In genomic region chr14:79482747-79483355, GRCm38 (mm10) we compare ENCODE assay signal across 8 mouse cellular contexts. TPM values are rescaled to one million over a fixed set of nuclear protein-coding genes. Genes with fewer than 3 reads are reported as not detected.
DNase-seq lines count a peak whose midpoint lies in the region; ATAC-seq and TF ChIP-seq lines count a peak whose summit lies in the region.

No protein-coding gene starts in this region.

- H3K4me2 ChIP-seq in forebrain, embryonic 15.5 days (replicated peaks) = peak overlapping the region; percentile 60

- no peak for ATAC-seq in CD4-positive, CD25-positive, alpha-beta regulatory T cell, adult 4 months
- no peak for ATAC-seq in forebrain, embryonic 15.5 days (replicated peaks)
- ATAC-seq in granulocyte monocyte progenitor cell, adult 5-6 weeks (replicated peaks; ENCODE audit: poor library complexity, severe bottlenecking) = no peak

- WGBS in forebrain, embryonic 15.5 days = 25% methylated on average over 15 of the region's 15 CpGs

- TF ChIP-seq RAD21 in MEL (IDR thresholded peaks at IDR 0.05; ENCODE audit: low read depth, low read length) = no peak

- peaks cover 0 to 10% of the 10 kb centered on the region in 2 experiments; a peak in 3 of 4 replicates for H3K4me1 ChIP-seq in MEL (ENCODE audit: control insufficient read depth in 1 of 2, insufficient read depth in 2 of 2, low read length in 2 of 2)
- H3K4me1 ChIP-seq in forebrain, embryonic 15.5 days = peaks cover 52% of the 10 kb centered on the region

- H3K27ac ChIP-seq in MEL (ENCODE audit: control insufficient read depth, low read depth, low read length) = peak overlapping the region; percentile 86
- peak overlapping the region; percentile 100 for H3K27ac ChIP-seq in forebrain, embryonic 15.5 days (replicated peaks)

- H3K9me3 ChIP-seq in MEL (replicated peaks; ENCODE audit: insufficient read depth, low read length) = no peaks in the 10 kb centered on the region
- no peaks in the 10 kb centered on the region for H3K9me3 ChIP-seq in forebrain, embryonic 15.5 days

- peak overlapping the region; percentile 46 to 96 for H3K4me3 ChIP-seq in MEL (ENCODE audit: control insufficient read depth in 1 of 2, insufficient read depth in 1 of 2, low read depth in 2 of 2, low read length in 2 of 2)
- peak overlapping the region; percentile 82 for H3K4me3 ChIP-seq in forebrain, embryonic 15.5 days

- TF ChIP-seq POLR2A in MEL (IDR thresholded peaks at IDR 0.05; ENCODE audit: control insufficient read depth in 1 of 2, insufficient read depth in 1 of 2, low read depth in 1 of 2, low read length in 2 of 2, poor library complexity in 1 of 2) = no peak

- TF ChIP-seq CTCF in MEL (IDR thresholded peaks at IDR 0.05 in 2 of 3, conservative IDR thresholded peaks at IDR 0.05 in 1 of 3; ENCODE audit: control insufficient read depth in 1 of 3, insufficient read depth in 1 of 3, low read depth in 2 of 3, low read length in 3 of 3, poor library complexity in 1 of 3, severe bottlenecking in 1 of 3) = no peak

- H3K27me3 ChIP-seq in MEL (ENCODE audit: control insufficient read depth in 1 of 2, insufficient read depth in 2 of 2, low read length in 2 of 2) = no peaks in the 10 kb centered on the region
- H3K27me3 ChIP-seq in forebrain, embryonic 15.5 days = no peaks in the 10 kb centered on the region

- peak overlapping the region; percentile 99 for H3K9ac ChIP-seq in MEL (ENCODE audit: control insufficient read depth, low read depth, low read length, poor library complexity, severe bottlenecking)
- H3K9ac ChIP-seq in forebrain, embryonic 15.5 days (replicated peaks) = peak overlapping the region; percentile 95

- H3K36me3 ChIP-seq in MEL (ENCODE audit: control insufficient read depth in 1 of 2, insufficient read depth in 2 of 2, low read length in 2 of 2) = peaks cover 0 to 10% of the 10 kb centered on the region in 2 experiments; a peak in 2 of 4 replicates
- H3K36me3 ChIP-seq in forebrain, embryonic 15.5 days = no peaks in the 10 kb centered on the region; the same call in 1 of the 2 replicates

- no peak for TF ChIP-seq EP300 in MEL (IDR thresholded peaks at IDR 0.05; ENCODE audit: low read depth in 1 of 2, low read length in 2 of 2)

- DNase-seq in CD4-positive, CD25-positive, alpha-beta regulatory T cell, adult 2 months (ENCODE audit: low read depth, low spot score) = peak; percentile 41
- peak; percentile 51 for DNase-seq in MEL (ENCODE audit: low read depth, low spot score)
- DNase-seq in kidney, postnatal 10 days = peak; percentile 22
- peak; percentile 20 for DNase-seq in neural tube, embryonic 10.5 days (ENCODE audit: extremely low spot score, low spot score)
- DNase-seq in adrenal gland, postnatal 14 days = no peak

- peaks cover 13% of the 10 kb centered on the region for H3K79me2 ChIP-seq in MEL (ENCODE audit: control insufficient read depth, insufficient read depth, low read length, poor library complexity)

TF ChIP-seq in MEL, 35 proteins besides CTCF, POLR2A, EP300 and RAD21:
- TF ChIP-seq TAL1 (IDR thresholded peaks at IDR 0.05; ENCODE audit: low read length) = no peak
- TF ChIP-seq CHD2 (IDR thresholded peaks at IDR 0.05; ENCODE audit: low read length) = no peak
- TF ChIP-seq GATA1 (IDR thresholded peaks at IDR 0.05; ENCODE audit: low read depth, low read length) = no peak
- TF ChIP-seq SIN3A (IDR thresholded peaks at IDR 0.05; ENCODE audit: low read length) = no peak

RNA-seq across cellular contexts. Expression of gene Wbp4, which starts 1.5 kb away (rescaled TPM):
- polyA plus RNA-seq in CD4-positive, CD25-positive, alpha-beta regulatory T cell, adult 4 months (2017; shearing (Covaris generic)) = 10 to 100 TPM; 25.3 to 27.1 TPM
- total RNA-seq in MEL (2012; rRNA removed) = 14.5 and 15.9 TPM in 2 replicates
- 10 to 100 TPM; 22.1 to 87.6 TPM for polyA plus RNA-seq in MEL (2012; ENCODE audit: insufficient read depth in 1 of 2, insufficient read length in 2 of 2, low read depth in 1 of 2, low replicate concordance in 2 of 2, missing spikeins in 1 of 2)
- polyA plus RNA-seq in forebrain, embryonic 15.5 days (2015; fragmentation: Nextera tagmentation; extraction: Ambion mirVana) = 43.4 and 46.8 TPM in 2 replicates
- total RNA-seq in adrenal gland, postnatal 14 days (2021) = 34.3 and 38.9 TPM in 2 replicates
- 15.3 and 28.1 TPM in 2 replicates for total RNA-seq in granulocyte monocyte progenitor cell, adult 5-6 weeks (2014; fragmentation: Nextera tagmentation)
- 70.8 and 75.0 TPM in 2 replicates for total RNA-seq in granulocyte monocyte progenitor cell, adult 5-6 weeks (2017)

RNA-seq across cellular contexts. Expression of gene Elf1, which starts 1.9 kb away (rescaled TPM):
- 100 to 1,000 TPM; 149 to 199 TPM for polyA plus RNA-seq in CD4-positive, CD25-positive, alpha-beta regulatory T cell, adult 4 months (2017; shearing (Covaris generic))
- total RNA-seq in MEL (2012; rRNA removed) = 21.5 and 27.3 TPM in 2 replicates
- 10 to 100 TPM; 24.2 to 43.1 TPM for polyA plus RNA-seq in MEL (2012; ENCODE audit: insufficient read depth in 1 of 2, insufficient read length in 2 of 2, low read depth in 1 of 2, low replicate concordance in 2 of 2, missing spikeins in 1 of 2)
- 3.3 and 3.7 TPM in 2 replicates for polyA plus RNA-seq in forebrain, embryonic 15.5 days (2015; fragmentation: Nextera tagmentation; extraction: Ambion mirVana)
- total RNA-seq in adrenal gland, postnatal 14 days (2021) = 23.6 and 33.8 TPM in 2 replicates
- 92.6 and 98.6 TPM in 2 replicates for total RNA-seq in granulocyte monocyte progenitor cell, adult 5-6 weeks (2014; fragmentation: Nextera tagmentation)
- total RNA-seq in granulocyte monocyte progenitor cell, adult 5-6 weeks (2017) = 178 and 188 TPM in 2 replicates

RNA-seq across cellular contexts. Expression of gene Kbtbd6, which starts 31.2 kb away (rescaled TPM):
- not detected for polyA plus RNA-seq in CD4-positive, CD25-positive, alpha-beta regulatory T cell, adult 4 months (2017; shearing (Covaris generic))
- total RNA-seq in MEL (2012; rRNA removed) = 0.07 and 0.12 TPM in 2 replicates
- polyA plus RNA-seq in MEL (2012; ENCODE audit: insufficient read depth in 1 of 2, insufficient read length in 2 of 2, low read depth in 1 of 2, low replicate concordance in 2 of 2, missing spikeins in 1 of 2) = not detected
- 3.0 and 4.0 TPM in 2 replicates for polyA plus RNA-seq in forebrain, embryonic 15.5 days (2015; fragmentation: Nextera tagmentation; extraction: Ambion mirVana)
- 0.70 and 0.75 TPM in 2 replicates for total RNA-seq in adrenal gland, postnatal 14 days (2021)
- 0.77 and 1.3 TPM in 2 replicates for total RNA-seq in granulocyte monocyte progenitor cell, adult 5-6 weeks (2014; fragmentation: Nextera tagmentation)
- total RNA-seq in granulocyte monocyte progenitor cell, adult 5-6 weeks (2017) = 6.2 and 7.2 TPM in 2 replicates

RNA-seq across cellular contexts. Expression of gene Kbtbd7, which starts 56.5 kb away (rescaled TPM):
- 1 to 10 TPM in 1 of 2 experiments, under 1 TPM in 1; 0.89 to 1.2 TPM for polyA plus RNA-seq in CD4-positive, CD25-positive, alpha-beta regulatory T cell, adult 4 months (2017; shearing (Covaris generic))
- total RNA-seq in MEL (2012; rRNA removed) = 2.6 and 3.8 TPM in 2 replicates
- polyA plus RNA-seq in MEL (2012; ENCODE audit: insufficient read depth in 1 of 2, insufficient read length in 2 of 2, low read depth in 1 of 2, low replicate concordance in 2 of 2, missing spikeins in 1 of 2) = 1 to 10 TPM in 1 of 2 experiments, not detected in 1; 2.7 TPM
- polyA plus RNA-seq in forebrain, embryonic 15.5 days (2015; fragmentation: Nextera tagmentation; extraction: Ambion mirVana) = 23.6 and 23.7 TPM in 2 replicates
- 8.7 and 10.0 TPM in 2 replicates for total RNA-seq in adrenal gland, postnatal 14 days (2021)
- total RNA-seq in granulocyte monocyte progenitor cell, adult 5-6 weeks (2014; fragmentation: Nextera tagmentation) = 6.0 and 10.0 TPM in 2 replicates
- 13.9 and 15.7 TPM in 2 replicates for total RNA-seq in granulocyte monocyte progenitor cell, adult 5-6 weeks (2017)
